Mouse (Mus musculus): Measurements from ENCODE around the gene Vamp2.

Gene Vamp2

DNA sequence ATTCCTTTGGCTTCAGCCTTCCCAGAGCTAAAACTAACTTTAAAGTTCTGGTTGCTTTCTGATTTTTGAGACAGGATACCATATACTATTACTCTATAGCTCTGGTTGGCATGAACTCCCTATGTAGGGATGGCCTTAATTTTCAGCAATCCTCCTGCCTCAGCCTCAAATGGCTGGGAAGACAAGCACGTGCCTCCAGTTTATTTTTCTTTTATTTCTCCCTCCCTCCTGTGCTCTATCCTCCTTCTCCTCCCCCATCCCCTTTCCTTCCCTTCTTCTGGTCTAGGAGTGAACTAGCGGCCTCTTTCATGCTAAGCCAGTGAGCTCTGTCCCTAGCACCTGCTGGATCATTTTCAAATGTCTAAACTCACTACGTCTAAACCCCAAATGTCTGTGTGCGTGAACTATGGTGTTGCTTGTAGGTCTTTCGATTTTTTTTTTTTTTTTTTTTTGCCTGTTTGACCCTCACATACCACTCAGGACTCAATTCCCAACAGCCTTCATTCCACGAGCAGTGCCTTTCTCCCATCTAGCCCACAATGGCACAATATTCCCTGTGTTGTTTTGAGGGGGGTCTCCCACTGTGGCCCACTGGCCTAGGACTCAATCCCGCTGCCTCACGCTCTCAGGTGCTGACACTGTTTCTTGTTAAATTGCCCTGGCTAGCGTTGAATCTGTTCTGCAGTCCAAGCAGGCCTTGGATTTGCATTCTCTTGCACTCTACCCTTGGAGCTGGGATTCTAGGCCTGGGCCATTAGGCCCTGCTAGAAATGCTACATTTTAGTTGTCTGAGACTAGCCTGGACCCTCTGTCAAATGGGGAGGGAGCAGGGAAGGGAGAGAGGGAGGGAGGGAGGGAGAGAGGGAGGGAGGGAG lies 23.8 kb upstream of the Vamp2 start:
- in situ Hi-C loops (cut with MboI, MseI): loop anchor here (5.0 kb wide), 1 partner anchor 58 kb away; the partner anchor contains the start of genes 9130213A22Rik (in 2 of the 2) and Hes7 (in 2 of the 2)

- in situ Hi-C loops (cut with MboI, MseI): no loop called here
Observed at GRCm38 (mm10) chr11:69065394-69065925, 22.8 kb upstream of the Vamp2 start.

GRCm38 (mm10) chr11:69066163-69066861 lies 22.0 kb upstream of the Vamp2 start:
- in situ Hi-C loops (cut with MboI, MseI): no loop called here

DNA sequence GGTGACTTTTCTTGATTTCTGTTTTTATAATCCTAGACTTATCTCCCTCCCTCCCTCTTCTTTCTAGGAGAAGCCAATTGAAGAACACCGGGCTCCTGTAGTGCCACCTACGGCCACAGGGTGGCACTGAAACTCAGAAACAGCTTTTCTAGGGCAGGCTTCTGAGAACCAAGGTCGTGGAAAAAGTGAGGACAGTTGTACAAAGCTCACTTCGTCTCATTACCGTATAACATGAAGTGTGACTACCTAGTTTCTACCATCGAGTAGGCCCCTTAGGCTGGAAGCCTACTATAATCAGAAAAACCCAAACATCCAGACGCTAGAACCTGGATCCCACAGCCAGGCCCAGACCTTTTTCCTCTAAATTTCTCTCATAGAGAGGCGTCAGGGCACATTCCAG lies 21.3 kb upstream of the Vamp2 start:
- in situ Hi-C loops (cut with MboI, MseI): no loop called here

GRCm38 (mm10) chr11:69067601-69068000 lies 20.7 kb upstream of the Vamp2 start:
- in situ Hi-C loops (cut with MboI, MseI): no loop called here

DNA sequence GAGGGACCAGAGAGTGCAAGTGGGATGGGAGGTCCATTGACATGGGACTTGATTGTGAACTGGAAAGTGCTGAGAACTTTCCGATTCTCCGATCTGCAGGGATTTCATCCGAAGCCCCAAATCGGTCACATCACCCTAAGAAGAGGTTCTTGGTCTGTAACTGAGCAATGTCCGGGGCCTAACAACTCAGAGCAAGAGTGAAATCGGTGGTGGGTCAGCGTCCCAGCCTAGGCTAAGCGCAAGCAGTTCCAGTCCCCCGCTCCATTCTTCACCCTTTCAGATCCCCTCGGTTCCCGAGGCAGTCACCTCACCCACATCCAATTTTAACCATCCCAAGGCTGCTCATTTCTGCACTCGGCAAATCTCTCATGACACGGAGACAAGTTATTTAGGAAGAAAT lies 18.2 kb upstream of the Vamp2 start:
- in situ Hi-C loops (cut with MboI, MseI): no loop called here

DNA sequence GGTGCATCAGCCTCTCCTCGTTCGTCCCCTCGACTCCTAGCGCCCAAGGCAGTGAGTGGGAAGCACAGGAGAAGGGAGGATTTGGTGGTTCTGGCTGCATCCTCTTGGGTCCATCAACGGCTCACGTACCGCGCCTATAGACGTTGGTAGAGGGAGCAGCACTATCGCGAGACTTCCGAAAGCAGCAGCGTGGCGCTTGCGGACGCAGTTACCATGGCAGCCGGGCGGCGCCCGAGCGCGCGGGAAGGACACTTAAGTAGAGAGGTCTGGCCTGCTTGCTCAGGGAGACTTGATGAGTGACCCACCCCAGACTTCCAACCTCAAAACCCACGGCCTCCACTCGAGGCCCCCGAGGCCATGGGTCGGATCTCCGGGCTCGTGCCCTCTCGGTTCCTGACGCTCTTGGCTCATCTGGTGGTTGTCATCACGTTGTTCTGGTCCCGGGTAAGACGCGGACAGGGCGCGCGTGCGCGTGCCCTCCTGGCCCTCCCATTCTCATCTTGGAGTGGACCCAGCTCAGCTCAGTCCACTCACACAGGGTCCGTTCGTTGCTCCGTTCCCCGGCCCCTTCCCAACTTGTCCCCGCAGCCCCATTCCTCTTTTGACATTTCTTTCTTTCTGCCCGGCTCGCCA lies 17.6 kb upstream of the Vamp2 start, which contains the start of gene Tmem107:
Tmem107 (plus strand) TSS at position 217 of the 633 bp plus-strand sequence.
- in situ Hi-C loops (cut with MboI, MseI): no loop called here

DNA sequence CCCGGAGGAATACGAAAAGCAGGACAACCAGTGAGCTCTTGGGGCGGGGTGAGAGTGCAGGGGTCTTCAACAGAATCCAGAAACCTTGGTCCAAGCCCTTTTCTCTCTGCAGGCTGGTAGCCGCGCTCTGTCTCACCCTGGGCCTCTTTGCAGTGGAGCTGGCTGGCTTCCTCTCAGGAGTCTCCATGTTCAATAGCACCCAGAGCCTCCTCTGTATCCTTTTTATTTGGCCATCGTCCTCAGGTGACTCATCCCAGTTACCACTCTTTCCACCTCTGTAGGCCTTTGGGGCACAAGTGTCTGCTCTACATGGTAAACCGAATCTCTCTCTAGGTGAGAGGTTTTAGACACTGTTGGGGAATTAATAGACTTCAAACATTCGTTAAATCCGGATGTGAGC lies 17.0 kb upstream of the Vamp2 start:
- in situ Hi-C loops (cut with MboI, MseI): no loop called here

DNA sequence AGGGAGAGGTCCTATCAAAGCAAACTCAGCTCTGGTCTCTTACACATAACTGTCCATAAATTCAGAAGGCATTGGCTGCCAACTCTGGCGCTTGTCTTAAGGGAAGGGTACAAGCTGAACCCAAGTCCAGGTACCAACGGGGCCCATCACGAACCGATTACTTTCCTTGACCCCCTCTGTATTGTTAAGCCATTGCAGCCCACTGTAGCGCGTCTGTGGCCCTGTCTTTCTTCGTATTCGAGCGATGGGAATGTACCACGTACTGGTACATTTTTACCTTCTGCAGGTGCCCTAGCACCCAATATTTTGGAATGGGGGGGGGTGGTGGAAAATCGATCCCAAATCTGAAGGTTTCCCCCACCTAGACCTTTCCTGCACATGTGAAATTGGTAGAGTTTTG lies 16.1 kb upstream of the Vamp2 start:
- in situ Hi-C loops (cut with MboI, MseI): no loop called here

- in situ Hi-C loops (cut with MboI, MseI): no loop called here
Observed at GRCm38 (mm10) chr11:69072666-69073064, 15.6 kb upstream of the Vamp2 start.

DNA sequence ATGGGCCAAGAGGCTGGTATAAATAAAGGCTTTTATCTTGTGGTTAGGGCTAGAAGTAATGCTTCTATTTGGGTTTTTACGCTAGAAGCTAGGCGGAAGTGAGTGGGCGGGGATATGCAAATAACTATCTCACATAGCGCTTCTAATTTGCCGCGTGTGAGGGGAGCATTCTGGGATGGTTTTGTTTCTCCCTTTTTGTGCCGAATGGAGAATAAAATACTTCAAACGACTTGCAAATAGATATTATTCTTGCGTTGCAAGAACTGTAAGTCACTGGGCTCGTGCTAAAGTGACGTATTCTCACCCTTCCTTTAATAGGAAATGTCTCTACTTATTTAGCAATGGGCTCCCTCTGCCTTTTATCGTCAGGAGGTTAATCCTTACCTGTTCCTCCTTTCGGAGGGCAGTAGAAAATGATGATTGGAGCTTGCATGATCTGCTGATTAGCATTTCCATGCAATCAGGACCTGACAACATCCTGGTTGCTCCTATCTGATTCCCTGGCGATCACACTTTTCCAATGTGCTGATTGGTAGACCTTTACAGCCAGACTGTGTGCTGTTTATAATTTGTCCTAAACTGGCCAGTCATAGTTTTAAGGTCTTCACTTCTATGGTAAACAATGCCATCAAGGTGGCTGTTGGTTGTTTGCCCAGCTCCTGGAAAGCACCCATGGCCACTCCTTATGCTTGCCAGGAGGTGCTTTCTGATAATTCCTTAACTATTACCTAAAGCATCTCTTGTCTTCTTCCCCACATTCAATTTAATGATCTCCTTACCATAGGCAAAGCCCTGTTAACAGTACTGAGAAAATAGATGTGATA lies 15.0 kb upstream of the Vamp2 start:
- in situ Hi-C loops (cut with MboI, MseI): no loop called here

DNA sequence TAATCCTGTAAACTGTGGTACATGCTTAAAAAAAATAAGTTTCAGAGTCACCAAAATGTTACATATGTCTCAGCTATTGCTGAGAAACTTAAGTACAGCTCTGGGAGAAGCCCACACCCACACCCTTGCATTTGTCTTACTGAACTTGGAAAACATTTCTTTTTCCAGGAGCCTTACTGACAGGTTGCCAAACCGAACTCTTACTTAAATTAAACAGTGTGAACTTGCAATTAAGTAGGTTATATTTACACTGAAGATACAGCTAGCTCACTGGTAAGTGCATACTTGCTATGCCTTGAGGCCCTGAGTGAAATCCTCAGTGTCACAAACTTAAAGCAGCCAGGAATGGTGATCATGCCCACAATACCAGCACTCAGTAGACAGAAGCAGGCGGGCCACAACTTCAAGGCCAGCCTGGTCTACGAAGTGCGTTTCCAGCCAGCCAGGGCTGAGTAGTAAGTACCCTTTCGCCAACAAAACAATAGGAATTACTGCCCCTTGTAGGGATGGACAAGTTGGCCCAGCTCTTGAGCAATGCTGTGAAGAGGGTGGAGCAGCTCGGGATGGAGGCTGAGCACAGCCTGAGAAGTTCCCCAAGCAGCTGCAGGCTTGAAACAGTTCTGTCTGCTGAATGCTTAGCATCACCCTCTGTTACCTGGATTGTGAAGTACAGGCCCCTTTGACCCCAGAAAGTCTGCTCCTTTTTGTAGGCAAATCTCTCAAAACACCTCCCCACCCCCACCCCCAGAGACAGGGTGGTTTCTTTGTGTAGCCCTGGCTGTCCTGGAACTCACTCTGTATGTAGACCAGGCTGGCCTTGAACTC lies 14.1 kb upstream of the Vamp2 start:
- in situ Hi-C loops (cut with MboI, MseI): no loop called here

DNA sequence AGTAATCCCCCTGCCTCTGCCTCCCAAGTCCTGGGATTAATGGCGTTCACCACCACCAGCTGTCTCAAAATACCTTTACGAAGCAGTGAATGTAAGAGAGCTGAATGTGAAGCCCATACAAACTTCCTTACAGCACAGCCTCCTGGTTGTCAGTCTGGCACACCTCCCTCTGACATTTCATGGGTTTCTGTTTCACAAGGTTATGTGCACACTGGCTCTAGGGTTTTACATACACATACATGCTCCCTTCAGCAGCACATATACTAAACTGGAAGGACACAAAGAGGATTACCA lies 13.6 kb upstream of the Vamp2 start:
- in situ Hi-C loops (cut with MboI, MseI): loop anchor here in 1 of 2 experiments (25.0 kb wide), 1 partner anchor 1588 kb away; the partner anchor contains the start of genes Eno3, Pfn1 and Spag7

DNA sequence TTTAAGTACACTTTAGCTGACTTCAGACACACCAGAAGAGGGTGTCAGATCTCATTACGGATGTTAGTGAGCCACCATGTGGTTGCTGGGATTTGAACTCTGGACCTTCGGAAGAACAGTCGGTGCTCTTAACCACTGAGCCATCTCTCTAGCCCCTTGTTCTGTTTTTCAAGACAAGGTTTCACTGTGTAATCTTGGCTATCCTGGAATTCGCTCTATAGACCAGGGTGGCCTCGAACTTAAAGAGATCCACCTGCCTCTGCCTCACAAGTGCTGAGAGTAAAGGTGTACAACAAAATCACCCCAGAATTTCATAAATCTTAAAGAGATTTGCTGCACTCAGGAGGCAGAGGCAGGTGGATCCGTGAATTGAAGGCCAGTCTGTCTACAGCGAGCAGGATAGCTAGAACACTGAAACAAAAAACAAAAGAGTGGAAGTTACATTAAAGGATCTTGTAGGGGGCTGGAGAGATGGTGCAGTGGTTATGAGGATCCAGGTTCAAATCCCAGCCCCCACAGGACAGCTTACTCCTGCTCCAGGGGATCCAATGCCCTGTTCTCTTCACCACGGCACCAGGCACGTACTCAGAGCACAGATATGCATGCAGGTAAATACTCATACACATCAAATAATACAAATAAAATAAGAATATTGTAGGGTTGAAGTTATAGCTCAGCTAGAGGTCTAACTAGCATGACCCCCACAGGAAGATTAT lies 12.4 kb upstream of the Vamp2 start:
- in situ Hi-C loops (cut with MboI, MseI): loop anchor here in 1 of 2 experiments (25.0 kb wide), 1 partner anchor 1586 kb away; the partner anchor contains the start of genes Eno3, Pfn1 and Spag7

DNA sequence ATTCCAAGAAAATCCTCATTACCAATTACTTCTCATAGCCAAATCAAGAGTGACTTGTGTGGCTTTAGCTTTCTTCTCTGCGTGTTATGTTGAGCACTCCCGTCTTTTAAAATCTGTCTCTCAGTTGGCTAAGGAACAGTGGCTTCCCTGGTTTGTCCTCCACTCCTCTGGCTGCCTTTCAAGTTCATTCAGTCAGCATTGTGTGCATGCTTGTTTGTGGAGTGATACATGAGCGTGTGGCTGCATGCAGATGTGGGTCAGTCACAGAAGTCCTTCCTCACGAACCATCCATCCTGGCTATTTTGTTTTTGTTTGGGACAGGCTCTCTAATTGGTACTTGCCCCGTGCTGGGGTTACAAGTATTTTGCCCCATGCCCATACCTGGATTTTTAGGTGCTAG lies 11.7 kb upstream of the Vamp2 start:
- in situ Hi-C loops (cut with MboI, MseI): loop anchor here in 1 of 2 experiments (25.0 kb wide), 1 partner anchor 1586 kb away; the partner anchor contains the start of genes Eno3, Pfn1 and Spag7

- in situ Hi-C loops (cut with MboI, MseI): loop anchor here in 1 of 2 experiments (25.0 kb wide), 1 partner anchor 1585 kb away; the partner anchor contains the start of genes Eno3, Pfn1 and Spag7
Observed at GRCm38 (mm10) chr11:69077316-69077715, 11.0 kb upstream of the Vamp2 start.

- in situ Hi-C loops (cut with MboI, MseI): loop anchor here in 1 of 2 experiments (25.0 kb wide), 1 partner anchor 1584 kb away; the partner anchor contains the start of genes Eno3, Pfn1 and Spag7
Observed at GRCm38 (mm10) chr11:69078041-69078440, 10.2 kb upstream of the Vamp2 start.

DNA sequence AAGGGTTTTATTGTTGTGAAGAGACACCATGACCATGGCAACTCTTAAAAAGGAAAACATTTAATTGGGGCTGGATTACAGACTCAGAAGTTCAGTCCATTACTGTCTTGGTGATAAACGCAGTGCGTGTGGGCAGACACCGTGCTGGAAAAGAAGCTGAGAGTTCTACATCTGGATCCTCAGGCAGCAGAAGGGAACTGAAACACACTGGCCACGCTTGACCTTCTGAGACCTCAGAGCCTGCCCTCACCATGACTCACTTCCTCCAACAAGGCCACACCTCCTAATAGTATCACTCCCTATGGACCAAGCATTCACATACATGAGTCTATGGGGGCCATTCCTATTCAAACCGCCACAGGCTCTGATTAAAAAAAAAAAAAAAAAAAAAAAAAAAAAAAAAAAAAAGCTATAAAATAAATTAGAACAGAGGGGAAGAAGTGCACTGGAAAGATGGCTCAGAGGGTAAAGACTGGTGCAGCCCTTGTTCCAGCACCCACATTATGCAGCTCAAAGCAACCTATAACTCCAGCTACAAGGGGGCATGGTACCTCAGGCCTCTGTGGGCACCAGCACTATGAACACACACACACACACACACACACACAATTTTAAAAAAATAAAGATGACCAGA lies 9.4 kb upstream of the Vamp2 start:
- in situ Hi-C loops (cut with MboI, MseI): loop anchor here in 1 of 2 experiments (25.0 kb wide), 1 partner anchor 1583 kb away; the partner anchor contains the start of genes Eno3, Pfn1 and Spag7

Measured in T-helper 17 cell (primary cell).